Mouse (Mus musculus) cerebellum, adult 8-10 months (tissue): ENCODE results near the gene Mast4.

Experiments
- DNase-seq: peaks from one replicate; pipeline ENCODE4 v3.0.0; 2022

The Mast4 gene

GRCm38 (mm10) chr13:102877766-102878325 lies 456.5 kb downstream of the Mast4 start:
- no peak for DNase-seq

GRCm38 (mm10) chr13:102877154-102877553 lies 457.1 kb downstream of the Mast4 start:
- no peak for DNase-seq

GRCm38 (mm10) chr13:102875520-102875919 lies 458.8 kb downstream of the Mast4 start:
- no peak for DNase-seq

- DNase-seq, result no peak
Observed at GRCm38 (mm10) chr13:102875144-102875476, 459.2 kb downstream of the Mast4 start.

- DNase-seq, result no peak
Observed at GRCm38 (mm10) chr13:102874465-102875143, 459.7 kb downstream of the Mast4 start.

- DNase-seq, result no peak
Observed at GRCm38 (mm10) chr13:102873412-102874016, 460.8 kb downstream of the Mast4 start.

- no peak for DNase-seq
Observed at GRCm38 (mm10) chr13:102871380-102872104, 462.8 kb downstream of the Mast4 start.

- no peak for DNase-seq
Observed at GRCm38 (mm10) chr13:102869541-102869940, 464.8 kb downstream of the Mast4 start.

- no peak for DNase-seq
Observed at GRCm38 (mm10) chr13:102866816-102867215, 467.5 kb downstream of the Mast4 start.

- DNase-seq, result no peak
Observed at GRCm38 (mm10) chr13:102865971-102866724, 468.1 kb downstream of the Mast4 start.

- no peak for DNase-seq
Observed at GRCm38 (mm10) chr13:102865494-102865893, 468.8 kb downstream of the Mast4 start.

GRCm38 (mm10) chr13:102864840-102865239 lies 469.5 kb downstream of the Mast4 start:
- DNase-seq, result no peak

- no peak for DNase-seq
Observed at GRCm38 (mm10) chr13:102864079-102864478, 470.2 kb downstream of the Mast4 start.

- DNase-seq, result no peak
Observed at GRCm38 (mm10) chr13:102862981-102863380, 471.3 kb downstream of the Mast4 start.

GRCm38 (mm10) chr13:102862397-102862796 lies 471.9 kb downstream of the Mast4 start:
- no peak for DNase-seq

GRCm38 (mm10) chr13:102860733-102861132 lies 473.6 kb downstream of the Mast4 start:
- DNase-seq, result no peak

GRCm38 (mm10) chr13:102860135-102860534 lies 474.2 kb downstream of the Mast4 start:
- DNase-seq, result no peak

GRCm38 (mm10) chr13:102857539-102857838 lies 476.8 kb downstream of the Mast4 start:
- no peak for DNase-seq

GRCm38 (mm10) chr13:102856821-102857538 lies 477.3 kb downstream of the Mast4 start:
- DNase-seq, result no peak

- no peak for DNase-seq
Observed at GRCm38 (mm10) chr13:102852865-102853264, 481.4 kb downstream of the Mast4 start.

- no peak for DNase-seq
Observed at GRCm38 (mm10) chr13:102851253-102851652, 483.0 kb downstream of the Mast4 start.

- DNase-seq, result no peak
Observed at GRCm38 (mm10) chr13:102850594-102850993, 483.7 kb downstream of the Mast4 start.

GRCm38 (mm10) chr13:102849068-102849467 lies 485.2 kb downstream of the Mast4 start:
- DNase-seq, result no peak
